Mouse (Mus musculus) intestine, embryonic 14.5 days (tissue): ENCODE data around the gene Smc6. TPM values are rescaled to one million over a fixed set of nuclear protein-coding genes. Genes with fewer than 3 reads are reported as not detected.

Experiments
- ATAC-seq: fragments of 200-750 bp; cut with Nextera tagmentation; replicated peaks from 2 replicates; pipeline ENCODE4 v1.8.0; 2017; ENCODE audit warnings: low read depth, moderate number of reproducible peaks, moderate TSS enrichment, moderate library complexity; ENCODE audit not compliant: low FRiP score, low TSS enrichment
- DNase-seq: peaks from one replicate; pipeline ENCODE4 v3.0.0-alpha.2; 2018; ENCODE audit warnings: low spot score
- H3K27ac ChIP-seq: fragments of 300-500 bp; sonication (generic); 2 replicates; pipeline ENCODE4 v1.5.1; 2014; ENCODE audit warnings: low read depth, mild to moderate bottlenecking, control low read depth
- H3K27me3 ChIP-seq: fragments of 300-500 bp; sonication (generic); replicated peaks from 2 replicates; pipeline ENCODE4 v1.6.1; 2014; ENCODE audit warnings: low read length, control low read depth; ENCODE audit not compliant: control insufficient read depth, insufficient read depth
- H3K36me3 ChIP-seq: fragments of 300-500 bp; sonication (generic); 2 replicates; pipeline ENCODE4 v1.6.1; 2014; ENCODE audit warnings: low read length, control low read depth; ENCODE audit not compliant: control insufficient read depth, insufficient read depth
- H3K4me1 ChIP-seq: fragments of 300-500 bp; sonication (generic); replicated peaks from 2 replicates; pipeline ENCODE4 v1.6.1; 2014; ENCODE audit warnings: low read length, control low read depth, mixed read lengths; ENCODE audit not compliant: control insufficient read depth, insufficient read depth
- H3K4me2 ChIP-seq: fragments of 300-500 bp; sonication (generic); 2 replicates; pipeline ENCODE4 v1.6.1; 2014; ENCODE audit warnings: low read length
- H3K4me3 ChIP-seq: fragments of 300-500 bp; sonication (generic); 2 replicates; pipeline ENCODE4 v1.5.1; 2014; ENCODE audit warnings: low read depth, low read length, control low read depth, mixed read lengths
- H3K9ac ChIP-seq: fragments of 300-500 bp; sonication (generic); 2 replicates; pipeline ENCODE4 v1.6.1; 2014; ENCODE audit warnings: mild to moderate bottlenecking, low read length
- H3K9me3 ChIP-seq: fragments of 300-500 bp; sonication (generic); 2 replicates; pipeline ENCODE4 v1.6.1; 2016; ENCODE audit warnings: low read length, control low read depth; ENCODE audit not compliant: control insufficient read depth
- WGBS: fragments of 180-500 bp; shearing (Covaris S2); extraction: QIAGEN DNeasy Blood & Tissue Kit; methylation state at CpG from one replicate; pipeline ENCODE4 v1.1.7; 2014; 5-methylcytosine and 5-hydroxymethylcytosine counted together
- microRNA-seq: library from miRNA; unstranded; fragments of <30 nt; microRNA quantifications from one replicate; pipeline ENCODE4, GENCODE M21; 2016
- polyA plus RNA-seq: library from polyadenylated mRNA; unstranded; fragments of >200 nt; fragmentation: Nextera tagmentation; extraction: Ambion mirVana; gene quantifications from 2 replicates; pipeline ENCODE4 v1.2.1, GENCODE M21; 2014

Smc6 gene
- polyA plus RNA-seq, 1 experiment from 2014 or later, result 114 TPM

GRCm38 (mm10) chr12:11348423-11348822, 82.7 kb downstream of the Smc6 start:
- H3K4me1 ChIP-seq, result no peaks in the 10 kb centered on the region
- no peak overlapping the region for H3K4me3 ChIP-seq
- ATAC-seq (no peak), DNase-seq (no peak)
- H3K9ac ChIP-seq, result no peak overlapping the region
- no peaks in the 10 kb centered on the region for H3K36me3 ChIP-seq
- no peaks in the 10 kb centered on the region for H3K27me3 ChIP-seq
- H3K9me3 ChIP-seq, result no peaks in the 10 kb centered on the region
- no peak overlapping the region for H3K27ac ChIP-seq
- H3K4me2 ChIP-seq, result no peak overlapping the region
- WGBS, result 7% methylated on average over 1 of the region's 1 CpGs

GRCm38 (mm10) chr12:11349870-11350269, 84.2 kb downstream of the Smc6 start:
- no peak for ATAC-seq
- no peaks in the 10 kb centered on the region for H3K4me1 ChIP-seq
- H3K4me3 ChIP-seq, result no peak overlapping the region
- no peaks in the 10 kb centered on the region for H3K9me3 ChIP-seq
- no peak overlapping the region for H3K4me2 ChIP-seq
- H3K36me3 ChIP-seq, result no peaks in the 10 kb centered on the region
- DNase-seq, result no peak
- H3K27me3 ChIP-seq, result no peaks in the 10 kb centered on the region
- H3K9ac ChIP-seq, result no peak overlapping the region
- no peak overlapping the region for H3K27ac ChIP-seq
- 48% methylated on average over 5 of the region's 5 CpGs for WGBS

GRCm38 (mm10) chr12:11350895-11351294, 85.2 kb downstream of the Smc6 start:
- H3K9ac ChIP-seq, result no peak overlapping the region
- peak; percentile 80 for DNase-seq
- WGBS, result 31% methylated on average over 5 of the region's 5 CpGs

GRCm38 (mm10) chr12:11362435-11362834, 96.7 kb downstream of the Smc6 start:
- Histone ChIP-seq H3K4me2 (no peak overlapping the region), H3K27ac (no peak overlapping the region), H3K36me3 (no peaks in the 10 kb centered on the region), H3K4me3 (no peak overlapping the region), H3K9ac (no peak overlapping the region), H3K27me3 (no peaks in the 10 kb centered on the region), H3K9me3 (no peaks in the 10 kb centered on the region), H3K4me1 (no peaks in the 10 kb centered on the region)
- DNase-seq, result no peak
- ATAC-seq, result no peak
- WGBS, result 93% methylated on average over 6 of the region's 6 CpGs

More at GRCm38 (mm10) chr12:11350895-11351294, 85.2 kb downstream of the Smc6 start:
- no peak overlapping the region for H3K4me2 ChIP-seq
- H3K27ac ChIP-seq, result no peak overlapping the region
- H3K27me3 ChIP-seq, result no peaks in the 10 kb centered on the region
- no peaks in the 10 kb centered on the region for H3K36me3 ChIP-seq
- H3K4me3 ChIP-seq, result no peak overlapping the region
- no peaks in the 10 kb centered on the region for H3K9me3 ChIP-seq
- ATAC-seq, result no peak; the same call in 1 of the 2 replicates
- H3K4me1 ChIP-seq, result no peaks in the 10 kb centered on the region

GRCm38 (mm10) chr12:11364870-11365269, 99.2 kb downstream of the Smc6 start:
- DNase-seq (no peak), ATAC-seq (no peak)
- no peak overlapping the region for H3K4me3 ChIP-seq
- H3K27ac ChIP-seq, result no peak overlapping the region
- no peaks in the 10 kb centered on the region for H3K36me3 ChIP-seq
- no peak overlapping the region for H3K9ac ChIP-seq
- H3K9me3 ChIP-seq, result no peaks in the 10 kb centered on the region
- H3K4me1 ChIP-seq, result no peaks in the 10 kb centered on the region
- H3K27me3 ChIP-seq, result no peaks in the 10 kb centered on the region
- no peak overlapping the region for H3K4me2 ChIP-seq
- 61% methylated on average over 6 of the region's 6 CpGs for WGBS

- Histone ChIP-seq H3K4me3 (no peak overlapping the region), H3K4me2 (no peak overlapping the region), H3K9ac (no peak overlapping the region), H3K9me3 (no peaks in the 10 kb centered on the region), H3K4me1 (no peaks in the 10 kb centered on the region), H3K27me3 (no peaks in the 10 kb centered on the region), H3K36me3 (no peaks in the 10 kb centered on the region), H3K27ac (no peak overlapping the region)
- DNase-seq (no peak), ATAC-seq (no peak)
- 51% methylated on average over 3 of the region's 3 CpGs for WGBS
Observed at GRCm38 (mm10) chr12:11367099-11367765, 101.5 kb downstream of the Smc6 start.

Small RNAs within 50 kb of the gene (microRNA-seq; reads per million reads assigned to microRNA genes)
- gene Mir7675, result 0.34 reads per million

Other genes with a start within 250 kb of the Smc6 start
- 2.4 and 3.3 TPM in 2 replicates for gene Kcns3, start 114.8 kb upstream of the Smc6 start, polyA plus RNA-seq
- not detected in 2 replicates for gene Msgn1, start 56.9 kb upstream of the Smc6 start, polyA plus RNA-seq
- 8.6 and 9.1 TPM in 2 replicates for gene Gen1, start 85 bp upstream of the Smc6 start, polyA plus RNA-seq
- 0.51 and 0.88 TPM in 2 replicates for gene Vsnl1, start 170.7 kb downstream of the Smc6 start, polyA plus RNA-seq
- 0.23 and 0.26 TPM in 2 replicates for gene Rad51ap2, start 190.2 kb downstream of the Smc6 start, polyA plus RNA-seq